Mouse (Mus musculus) forebrain, embryonic 14.5 days (tissue): Measurements from ENCODE around the gene Mvb12b. TPM values are rescaled to one million over a fixed set of nuclear protein-coding genes. Genes with fewer than 3 reads are reported as not detected.

ENCODE experiments used
- ATAC-seq: fragments of 200-750 bp; cut with Nextera tagmentation; 2 replicates; pipeline ENCODE4 v1.8.0; 2017; ENCODE audit warnings: mild to moderate bottlenecking, moderate library complexity
- DNase-seq: peaks from one replicate; pipeline ENCODE4 v3.0.0-alpha.2; 2015; ENCODE audit warnings: low spot score
- H3K27ac ChIP-seq: fragments of 300-500 bp; sonication (generic); 2 replicates; pipeline ENCODE4 v1.5.1; 2014; ENCODE audit warnings: low read depth, mild to moderate bottlenecking, control low read depth, low read length, moderate library complexity
- H3K27me3 ChIP-seq: fragments of 300-500 bp; sonication (generic); replicated peaks from 2 replicates; pipeline ENCODE4 v1.6.1; 2014; ENCODE audit warnings: low read length, control low read depth, mixed read lengths; ENCODE audit not compliant: control insufficient read depth, insufficient read depth
- H3K36me3 ChIP-seq: fragments of 300-500 bp; sonication (generic); 2 replicates; pipeline ENCODE4 v1.6.1; 2014; ENCODE audit warnings: low read length, control low read depth; ENCODE audit not compliant: control insufficient read depth, insufficient read depth
- H3K4me1 ChIP-seq: fragments of 300-500 bp; sonication (generic); 2 replicates; pipeline ENCODE4 v1.6.1; 2014; ENCODE audit warnings: antibody characterized with exemption, low read length, control low read depth; ENCODE audit not compliant: control insufficient read depth, insufficient read depth
- H3K4me2 ChIP-seq: fragments of 300-500 bp; sonication (generic); 2 replicates; pipeline ENCODE4 v1.6.1; 2014; ENCODE audit warnings: mild to moderate bottlenecking, control low read depth, low read length
- H3K4me3 ChIP-seq: fragments of 300-500 bp; sonication (generic); 2 replicates; pipeline ENCODE4 v1.5.1; 2014; ENCODE audit warnings: low read depth, low read length, control low read depth
- H3K9ac ChIP-seq: fragments of 300-500 bp; sonication (generic); 2 replicates; pipeline ENCODE4 v1.6.1; 2014; ENCODE audit warnings: mild to moderate bottlenecking, low read length, control low read depth, moderate library complexity
- H3K9me3 ChIP-seq: fragments of 300-500 bp; sonication (generic); replicated peaks from 2 replicates; pipeline ENCODE4 v1.6.1; 2016; ENCODE audit warnings: low read length, control low read depth, mixed read lengths; ENCODE audit not compliant: control insufficient read depth
- WGBS: fragments of 180-500 bp; shearing (Covaris S2); extraction: QIAGEN DNeasy Blood & Tissue Kit; methylation state at CpG from one replicate; pipeline ENCODE4 v1.1.7; 2014; 5-methylcytosine and 5-hydroxymethylcytosine counted together
- polyA plus RNA-seq: library from polyadenylated mRNA; unstranded; fragments of >200 nt; fragmentation: Nextera tagmentation; extraction: Ambion mirVana; gene quantifications from 2 replicates; pipeline ENCODE4 v1.2.1, GENCODE M21; 2014

The Mvb12b gene
- polyA plus RNA-seq, 1 experiment from 2014 or later = 49.5 TPM

- DNase-seq (peak; percentile 70), ATAC-seq (peak; percentile 38)
- Histone ChIP-seq H3K36me3 (peaks cover 7% of the 10 kb centered on the region), H3K4me2 (no peak overlapping the region), H3K4me3 (no peak overlapping the region), H3K9me3 (no peaks in the 10 kb centered on the region), H3K9ac (no peak overlapping the region), H3K4me1 (peaks cover 17% of the 10 kb centered on the region), H3K27ac (no peak overlapping the region), H3K27me3 (no peaks in the 10 kb centered on the region)
- WGBS = 19% methylated on average over 6 of the region's 8 CpGs
These were observed 123.3 kb downstream of the Mvb12b start for GRCm38 (mm10) chr2:33764476-33764875.

DNA sequence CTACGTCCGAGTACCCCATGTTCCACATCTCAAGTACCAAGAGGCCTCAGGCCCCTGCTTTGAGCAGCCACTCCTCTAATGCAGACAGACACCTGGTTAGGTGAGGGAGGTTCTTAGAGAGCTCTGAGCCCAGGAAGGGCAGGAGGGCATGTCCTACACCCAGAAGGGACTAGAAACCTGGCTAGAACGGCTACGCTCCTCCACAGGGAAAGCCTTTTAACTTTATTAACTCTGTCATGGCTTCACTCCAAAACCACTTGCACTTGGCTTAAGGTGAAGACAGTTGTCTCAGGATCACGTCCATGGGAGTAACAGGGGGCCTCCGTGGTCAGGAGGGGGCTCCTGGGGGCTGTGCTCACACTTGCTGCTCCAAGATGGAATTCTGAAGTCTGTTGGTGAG lies 125.5 kb downstream of the Mvb12b start:
- Histone ChIP-seq H3K9me3 (no peaks in the 10 kb centered on the region), H3K9ac (no peak overlapping the region), H3K4me3 (no peak overlapping the region), H3K4me1 (peaks cover 24% of the 10 kb centered on the region), H3K36me3 (peaks cover 7% of the 10 kb centered on the region), H3K4me2 (no peak overlapping the region), H3K27me3 (no peaks in the 10 kb centered on the region), H3K27ac (no peak overlapping the region)
- DNase-seq = no peak
- no peak for ATAC-seq
- WGBS = 84% methylated on average over 6 of the region's 6 CpGs

GRCm38 (mm10) chr2:33760571-33760991 lies 127.2 kb downstream of the Mvb12b start:
- Histone ChIP-seq H3K36me3 (peaks cover 12% of the 10 kb centered on the region), H3K27me3 (no peaks in the 10 kb centered on the region), H3K9me3 (no peaks in the 10 kb centered on the region), H3K4me2 (no peak overlapping the region), H3K9ac (no peak overlapping the region), H3K4me3 (no peak overlapping the region), H3K4me1 (peaks cover 24% of the 10 kb centered on the region), H3K27ac (no peak overlapping the region)
- ATAC-seq (no peak), DNase-seq (no peak)
- 60% methylated on average over 13 of the region's 13 CpGs for WGBS

DNA sequence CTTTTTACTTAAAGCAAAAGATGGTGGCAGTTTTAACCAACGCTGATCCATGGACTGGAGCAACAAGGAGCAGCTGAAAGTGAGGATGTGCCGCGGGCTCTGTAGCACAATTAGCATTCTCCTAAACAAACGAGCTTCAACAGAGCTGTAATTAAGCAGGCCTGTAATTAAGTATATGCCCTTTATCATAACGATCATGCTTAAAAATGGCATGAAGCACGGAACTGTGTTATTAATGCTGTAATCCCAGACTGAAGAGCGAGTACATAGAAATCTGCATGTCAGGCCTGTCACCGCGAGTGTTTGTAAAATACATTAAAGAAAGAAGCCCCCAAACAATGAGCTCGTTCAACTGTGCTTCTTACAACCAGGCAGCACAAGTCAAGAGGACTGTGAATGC lies 128.3 kb downstream of the Mvb12b start:
- Histone ChIP-seq H3K4me1 (peaks cover 33% of the 10 kb centered on the region), H3K36me3 (peaks cover 12% of the 10 kb centered on the region), H3K27ac (peak overlapping the region; percentile 68), H3K9ac (no peak overlapping the region; the same call in 1 of the 2 replicates), H3K9me3 (no peaks in the 10 kb centered on the region), H3K4me2 (no peak overlapping the region), H3K27me3 (no peaks in the 10 kb centered on the region), H3K4me3 (no peak overlapping the region)
- ATAC-seq (peak; percentile 56; the same call in 1 of the 2 replicates), DNase-seq (peak; percentile 77)
- 7% methylated on average over 10 of the region's 10 CpGs for WGBS

- Histone ChIP-seq H3K27ac (no peak overlapping the region), H3K4me3 (no peak overlapping the region), H3K9me3 (no peaks in the 10 kb centered on the region), H3K9ac (no peak overlapping the region), H3K27me3 (no peaks in the 10 kb centered on the region), H3K4me1 (peaks cover 48% of the 10 kb centered on the region), H3K36me3 (peaks cover 11% of the 10 kb centered on the region; the same call in 1 of the 2 replicates), H3K4me2 (no peak overlapping the region)
- 69% methylated on average over 6 of the region's 6 CpGs for WGBS
- DNase-seq = no peak
- no peak for ATAC-seq
These were observed 132.1 kb downstream of the Mvb12b start for GRCm38 (mm10) chr2:33755633-33756020.

GRCm38 (mm10) chr2:33754980-33755632 lies 132.6 kb downstream of the Mvb12b start:
- DNase-seq = no peak
- WGBS = 83% methylated on average over 7 of the region's 7 CpGs
- Histone ChIP-seq H3K9me3 (no peaks in the 10 kb centered on the region), H3K4me1 (peaks cover 42% of the 10 kb centered on the region), H3K27ac (peak overlapping the region; percentile 55; the same call in 1 of the 2 replicates), H3K36me3 (peaks cover 15% of the 10 kb centered on the region; the same call in 1 of the 2 replicates), H3K27me3 (no peaks in the 10 kb centered on the region), H3K9ac (no peak overlapping the region), H3K4me2 (no peak overlapping the region), H3K4me3 (no peak overlapping the region)
- no peak for ATAC-seq

GRCm38 (mm10) chr2:33754317-33754633 lies 133.5 kb downstream of the Mvb12b start:
- no peak overlapping the region for H3K9ac ChIP-seq
- no peak overlapping the region for H3K4me3 ChIP-seq
- 70% methylated on average over 3 of the region's 3 CpGs for WGBS
- peak overlapping the region; percentile 55; the same call in 1 of the 2 replicates for H3K27ac ChIP-seq
- peaks cover 23% of the 10 kb centered on the region for H3K36me3 ChIP-seq
- H3K27me3 ChIP-seq = no peaks in the 10 kb centered on the region; the same call in 1 of the 2 replicates
- ATAC-seq = peak; percentile 40
- DNase-seq = no peak
- H3K4me1 ChIP-seq = peaks cover 34% of the 10 kb centered on the region
- no peak overlapping the region for H3K4me2 ChIP-seq
- no peaks in the 10 kb centered on the region for H3K9me3 ChIP-seq

DNA sequence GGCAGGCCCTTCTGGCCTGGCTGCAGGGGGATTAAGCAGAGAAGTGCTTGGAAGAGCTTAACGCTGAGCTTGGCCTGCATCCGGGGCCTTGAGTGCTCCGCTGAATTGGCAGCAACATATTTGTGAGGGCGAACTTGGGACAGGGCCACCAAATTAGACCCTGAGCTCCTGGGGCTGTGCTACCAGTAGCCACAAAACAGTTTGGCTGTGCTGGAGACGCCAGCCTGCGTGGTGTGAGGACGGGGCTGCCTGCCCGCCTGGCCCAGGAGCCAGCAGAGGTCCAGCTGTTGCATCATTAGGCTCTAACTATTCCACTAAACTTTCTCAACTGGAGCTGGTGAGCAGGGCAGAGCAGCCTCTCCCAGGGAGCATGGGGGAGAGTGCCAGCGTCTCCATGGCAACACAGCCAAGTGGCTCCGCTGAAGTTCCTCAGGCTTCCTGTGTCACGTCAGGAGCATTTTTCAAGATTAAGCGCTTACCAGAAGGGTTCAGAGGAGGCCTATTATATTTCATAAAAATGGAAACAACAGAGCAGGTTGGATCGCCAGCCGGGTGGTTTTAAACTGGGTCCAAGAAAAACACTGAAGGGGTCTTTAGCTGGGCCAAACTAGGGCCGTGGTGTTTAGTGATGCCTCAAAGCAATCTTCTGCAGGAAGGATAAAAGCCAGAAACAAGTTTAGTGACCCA lies 134.0 kb downstream of the Mvb12b start:
- 8% methylated on average over 15 of the region's 15 CpGs for WGBS
- H3K4me1 ChIP-seq = peaks cover 29% of the 10 kb centered on the region
- no peak overlapping the region for H3K9ac ChIP-seq

DNA sequence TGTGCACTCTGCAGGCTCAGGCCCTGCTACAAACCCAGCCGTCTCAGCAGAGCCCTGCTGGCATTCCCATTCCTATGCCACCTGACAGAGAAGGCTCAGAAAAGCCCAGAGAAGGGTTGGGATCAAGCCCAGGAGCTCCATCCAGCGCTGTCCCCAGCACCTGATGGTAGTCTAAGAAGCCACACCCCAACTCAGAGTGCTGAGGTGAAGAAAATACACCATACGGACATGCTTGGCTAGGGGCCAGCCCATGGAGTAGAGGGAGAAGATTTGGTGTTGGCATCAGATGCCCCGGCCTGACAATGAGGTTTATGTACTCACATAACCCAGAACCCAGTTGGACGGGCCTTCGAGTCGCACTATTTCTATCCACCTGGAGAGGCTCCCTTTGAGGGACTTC lies 137.1 kb downstream of the Mvb12b start:
- Histone ChIP-seq H3K27ac (no peak overlapping the region), H3K4me2 (no peak overlapping the region), H3K27me3 (no peaks in the 10 kb centered on the region; the same call in 1 of the 2 replicates), H3K4me1 (peaks cover 34% of the 10 kb centered on the region), H3K4me3 (no peak overlapping the region), H3K36me3 (peaks cover 30% of the 10 kb centered on the region), H3K9ac (no peak overlapping the region), H3K9me3 (no peaks in the 10 kb centered on the region)
- WGBS = 78% methylated on average over 7 of the region's 7 CpGs
- ATAC-seq = no peak
- DNase-seq = no peak

More for the DNA sequence above, 134.0 kb downstream of the Mvb12b start:
- Histone ChIP-seq H3K4me3 (no peak overlapping the region), H3K4me2 (no peak overlapping the region), H3K27me3 (no peaks in the 10 kb centered on the region; the same call in 1 of the 2 replicates), H3K9me3 (no peaks in the 10 kb centered on the region), H3K36me3 (peaks cover 28% of the 10 kb centered on the region), H3K27ac (peak overlapping the region; percentile 56; the same call in 1 of the 2 replicates)
- DNase-seq (peak; percentile 92), ATAC-seq (peak; percentile 79)
